Mouse (Mus musculus) spleen, adult 2 months (tissue): ENCODE data around the gene Sema3a. TPM values are rescaled to one million over a fixed set of nuclear protein-coding genes. Genes with fewer than 3 reads are reported as not detected.
"Not testable (repeated sequence)": the region's sequence is repeated elsewhere in the genome, so short reads cannot be mapped to it uniquely, and the experiment has no call there.

ENCODE experiments used
- DNase-seq, 2 experiments: peaks; one replicate each; pipeline versions ENCODE4 v3.0.0 to v3.0.0-alpha.2; 2012 to 2021; ENCODE audit warnings: low spot score in 2 of 2, low read depth in 1 of 2
- H3K27ac ChIP-seq: fragments of 200-500 bp; 2 replicates; pipeline ENCODE4 v1.5.1; 2012; ENCODE audit warnings: low read length, inconsistent platforms; ENCODE audit not compliant: insufficient read depth
- H3K27me3 ChIP-seq: fragments of 200-500 bp; 2 replicates; pipeline ENCODE4 v1.6.1; 2012; ENCODE audit warnings: mild to moderate bottlenecking, moderate library complexity, low read length, inconsistent platforms; ENCODE audit not compliant: control insufficient read depth, insufficient read depth
- H3K36me3 ChIP-seq: fragments of 200-500 bp; 2 replicates; pipeline ENCODE4 v1.6.1; 2012; ENCODE audit warnings: mild to moderate bottlenecking, low read length, inconsistent platforms; ENCODE audit not compliant: control insufficient read depth, insufficient read depth
- H3K4me1 ChIP-seq: fragments of 200-500 bp; 2 replicates; pipeline ENCODE4 v1.6.1; 2011; ENCODE audit warnings: inconsistent platforms; ENCODE audit not compliant: control insufficient read depth, insufficient read depth, insufficient read length
- H3K4me3 ChIP-seq: fragments of 200-500 bp; 2 replicates; pipeline ENCODE4 v1.5.1; 2011; ENCODE audit warnings: mild to moderate bottlenecking, inconsistent platforms; ENCODE audit not compliant: insufficient read depth, insufficient read length; ENCODE audit errors: extremely low read depth
- CTCF ChIP-seq: fragments of 200-500 bp; IDR thresholded peaks from 2 replicates; pipeline ENCODE4 v1.5.1; 2011; ENCODE audit warnings: mild to moderate bottlenecking, inconsistent platforms; ENCODE audit not compliant: insufficient read depth, insufficient read length, insufficient replicate concordance; ENCODE audit errors: extremely low read depth
- POLR2A ChIP-seq: fragments of 200-500 bp; IDR thresholded peaks from 2 replicates; pipeline ENCODE4 v1.6.1; 2011; ENCODE audit warnings: low read depth, low read length, inconsistent platforms
- WGBS: fragments of 180-500 bp; shearing (Covaris S2); methylation state at CpG from one replicate; pipeline ENCODE4 v1.1.7; 2018; 5-methylcytosine and 5-hydroxymethylcytosine counted together
- polyA plus RNA-seq: library from polyadenylated mRNA; depleted of rRNA; stranded (reverse); fragments of >200 nt; gene quantifications from 2 replicates; pipeline ENCODE4 v1.2.3, GENCODE M21; 2012

The Sema3a gene
- polyA plus RNA-seq, 1 experiment, result 2.4 TPM

DNA sequence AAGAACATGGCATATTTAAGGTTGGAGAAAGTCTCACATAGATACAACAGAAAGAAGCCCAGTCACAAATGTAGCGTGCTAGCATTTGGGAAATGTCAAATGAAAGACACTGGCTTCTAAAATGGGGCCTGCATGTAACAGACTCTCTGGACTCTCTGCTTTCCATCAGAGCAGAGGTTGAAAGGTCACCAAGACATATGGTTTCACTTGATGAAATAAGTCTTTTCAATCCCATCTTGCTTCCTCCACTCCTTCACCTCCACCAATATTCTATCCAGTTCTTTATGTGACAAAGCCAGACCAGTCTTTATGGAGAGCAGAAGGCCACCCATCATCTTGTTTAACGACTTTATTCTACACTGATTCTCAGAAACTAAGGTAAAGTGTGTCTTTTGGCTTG is 363.5 kb downstream of the Sema3a start:
- no peaks in the 10 kb centered on the region for H3K4me1 ChIP-seq
- no peak overlapping the region for H3K4me3 ChIP-seq
- 70% methylated on average over 2 of the region's 2 CpGs for WGBS
- no peak overlapping the region for H3K27ac ChIP-seq
- H3K27me3 ChIP-seq, result no peaks in the 10 kb centered on the region
- no peak for TF ChIP-seq CTCF
- TF ChIP-seq POLR2A, result no peak
- no peak for DNase-seq
- H3K36me3 ChIP-seq, result no peaks in the 10 kb centered on the region

DNA sequence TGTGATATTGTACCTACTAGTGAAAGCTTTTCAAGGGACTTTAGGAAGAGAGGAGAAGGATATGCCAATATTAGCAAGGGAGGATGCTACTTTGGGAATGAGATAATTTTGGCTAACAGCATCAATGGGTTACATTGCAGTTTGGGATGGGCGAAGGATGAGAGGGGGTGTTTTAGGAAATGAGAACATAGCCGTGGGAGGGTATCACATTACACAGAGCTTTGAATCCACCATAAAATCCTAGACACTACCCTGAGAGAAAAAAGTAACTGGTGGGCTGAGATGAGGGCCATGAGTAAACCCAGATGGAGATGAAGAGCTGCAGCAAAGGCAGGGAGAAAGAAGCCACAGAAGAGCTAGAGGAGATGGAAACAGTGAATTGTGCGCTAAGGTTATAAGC is 370.8 kb downstream of the Sema3a start:
- WGBS, result 94% methylated on average over 3 of the region's 3 CpGs
- not testable (repeated sequence) for DNase-seq, H3K27ac ChIP-seq

GRCm38 (mm10) chr5:13499835-13500234 is 374.6 kb downstream of the Sema3a start:
- no peaks in the 10 kb centered on the region for H3K27me3 ChIP-seq
- TF ChIP-seq POLR2A, result no peak
- no peak for TF ChIP-seq CTCF
- WGBS, result 75% methylated on average over 2 of the region's 2 CpGs
- H3K36me3 ChIP-seq, result no peaks in the 10 kb centered on the region
- H3K4me1 ChIP-seq, result no peaks in the 10 kb centered on the region
- H3K27ac ChIP-seq, result no peak overlapping the region
- DNase-seq, result no peak
- H3K4me3 ChIP-seq, result no peak overlapping the region; the same call in 1 of the 2 replicates

More for the DNA sequence above, 370.8 kb downstream of the Sema3a start:
- H3K4me1 ChIP-seq, H3K36me3 ChIP-seq, H3K27me3 ChIP-seq, H3K4me3 ChIP-seq: not testable (repeated sequence)

DNA sequence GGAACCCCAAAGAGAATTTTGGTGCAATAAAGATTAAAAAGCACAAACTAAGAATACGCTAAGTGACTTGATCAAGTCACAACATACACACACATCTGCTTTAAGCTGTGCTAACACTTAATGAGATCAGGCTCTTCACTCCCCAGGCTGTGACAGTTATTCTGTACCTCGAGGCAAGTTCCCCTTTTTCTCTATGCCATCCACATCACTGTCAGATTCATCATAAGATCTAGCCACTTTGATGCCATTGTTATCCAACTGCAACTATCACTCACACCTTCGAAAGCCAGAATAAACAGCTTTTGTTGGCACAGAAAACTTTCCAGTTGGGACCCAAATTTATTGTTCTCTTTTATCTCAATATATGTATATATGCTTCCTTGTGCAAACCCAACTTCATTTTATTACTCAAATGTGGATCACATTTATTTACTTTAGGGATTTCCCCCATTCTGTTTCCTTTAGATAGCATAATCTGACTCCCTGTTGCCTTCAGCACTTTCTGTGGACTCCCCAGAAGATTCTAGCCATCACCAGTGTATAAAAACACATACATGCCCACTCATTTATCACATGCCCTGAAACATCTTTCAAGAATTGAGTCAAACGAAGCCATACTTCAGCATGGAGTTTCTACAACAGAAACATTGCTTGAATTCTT is 380.8 kb downstream of the Sema3a start:
- no peaks in the 10 kb centered on the region for H3K4me1 ChIP-seq
- H3K4me3 ChIP-seq, result no peak overlapping the region
- no peak overlapping the region for H3K27ac ChIP-seq
- H3K36me3 ChIP-seq, result no peaks in the 10 kb centered on the region
- no peaks in the 10 kb centered on the region for H3K27me3 ChIP-seq
- no peak for DNase-seq
- no peak for TF ChIP-seq POLR2A
- 49% methylated on average over 4 of the region's 4 CpGs for WGBS

DNA sequence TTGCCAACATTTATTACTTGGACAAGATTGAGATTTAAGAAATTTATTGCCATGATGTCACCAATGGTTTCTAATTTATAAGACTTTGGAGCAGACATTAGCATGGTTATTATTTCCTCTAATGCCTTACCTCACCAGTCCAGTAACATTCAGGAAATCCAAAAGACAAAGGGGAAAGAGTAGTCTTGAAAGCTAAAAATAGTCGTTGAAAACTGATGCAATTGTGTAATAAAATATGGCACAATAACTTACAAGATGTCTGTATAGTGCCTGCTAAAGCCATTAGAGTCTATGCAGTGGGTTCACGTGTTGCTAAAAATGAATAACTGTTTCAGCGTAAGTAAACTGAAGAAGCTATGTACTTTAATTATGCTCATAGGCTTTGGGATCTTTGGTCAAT is 383.9 kb downstream of the Sema3a start:
- WGBS, result 66% methylated on average over 3 of the region's 3 CpGs
- DNase-seq, result no peak
- TF ChIP-seq POLR2A, result no peak
- TF ChIP-seq CTCF, result no peak
- H3K4me1 ChIP-seq, result no peaks in the 10 kb centered on the region
- H3K27me3 ChIP-seq, result no peaks in the 10 kb centered on the region
- H3K27ac ChIP-seq, result no peak overlapping the region
- no peaks in the 10 kb centered on the region for H3K36me3 ChIP-seq
- no peak overlapping the region for H3K4me3 ChIP-seq

DNA sequence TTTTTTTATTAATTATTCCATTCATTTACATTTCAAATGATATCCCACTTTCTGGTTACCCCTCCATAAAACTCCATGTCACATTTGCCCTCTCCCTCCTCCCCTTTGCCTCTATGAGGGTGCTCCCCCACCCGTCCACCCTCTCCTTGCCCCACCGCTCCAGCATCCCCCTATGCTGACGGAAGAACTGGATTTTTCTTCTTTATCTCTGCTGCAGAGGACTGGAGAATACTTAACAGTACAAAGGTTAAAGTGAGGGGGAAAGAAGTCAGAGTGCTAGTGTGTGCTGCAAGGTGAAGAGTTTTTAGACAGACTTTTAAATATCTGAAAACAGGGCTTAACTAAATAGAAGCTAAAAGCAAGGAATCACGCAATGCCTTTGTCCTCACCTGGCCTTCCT is 391.8 kb downstream of the Sema3a start:
- H3K27me3 ChIP-seq, result no peaks in the 10 kb centered on the region
- 94% methylated on average over 4 of the region's 4 CpGs for WGBS
- TF ChIP-seq CTCF (no peak), POLR2A (no peak)

DNA sequence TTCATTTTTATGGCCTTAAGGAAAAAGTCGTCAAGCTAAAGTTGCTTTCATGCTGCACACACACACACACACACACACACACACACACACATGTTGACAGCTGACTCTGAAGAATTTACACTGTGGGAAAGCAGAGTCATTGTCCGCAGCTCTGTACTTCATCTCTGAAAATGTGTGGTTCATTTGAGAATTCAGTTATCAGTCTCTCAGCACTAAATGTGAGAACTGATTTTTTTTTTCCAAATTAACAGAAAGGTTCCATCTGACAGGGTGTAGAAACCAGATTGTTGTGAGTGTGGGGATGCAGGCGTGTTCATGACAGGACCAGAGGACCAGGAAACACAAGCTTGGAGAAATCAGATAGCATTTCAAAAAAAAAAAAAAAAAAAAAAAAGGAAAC is 400.4 kb downstream of the Sema3a start:
- WGBS, result 60% methylated on average over 3 of the region's 3 CpGs
- Histone ChIP-seq H3K27me3 (no peaks in the 10 kb centered on the region), H3K27ac (no peak overlapping the region), H3K4me1 (no peaks in the 10 kb centered on the region), H3K4me3 (no peak overlapping the region), H3K36me3 (no peaks in the 10 kb centered on the region)
- TF ChIP-seq CTCF, result no peak
- no peak for TF ChIP-seq POLR2A
- no peak for DNase-seq

More for the DNA sequence above, 391.8 kb downstream of the Sema3a start:
- Histone ChIP-seq H3K4me3 (no peak overlapping the region), H3K36me3 (no peaks in the 10 kb centered on the region), H3K4me1 (no peaks in the 10 kb centered on the region), H3K27ac (no peak overlapping the region)
- no peak for DNase-seq

- TF ChIP-seq POLR2A (no peak), CTCF (no peak)
- no peak overlapping the region for H3K4me3 ChIP-seq
Measured at GRCm38 (mm10) chr5:13527037-13527464, 401.8 kb downstream of the Sema3a start.

More at GRCm38 (mm10) chr5:13527037-13527464, 401.8 kb downstream of the Sema3a start:
- no peak for DNase-seq
- no peak overlapping the region for H3K27ac ChIP-seq
- no peaks in the 10 kb centered on the region for H3K36me3 ChIP-seq
- no peaks in the 10 kb centered on the region for H3K27me3 ChIP-seq
- no peaks in the 10 kb centered on the region for H3K4me1 ChIP-seq
- WGBS, result 6% methylated on average over 7 of the region's 7 CpGs
